Mouse (Mus musculus) ES-Bruce4 (cell line): ENCODE measurements around the gene Alox5.

ENCODE experiments used
- CTCF ChIP-seq: IDR thresholded peaks from one replicate; pipeline ENCODE4 v1.8.1; 2011; ENCODE audit warnings: low read depth, low read length
- POLR2A ChIP-seq: IDR thresholded peaks from one replicate; pipeline ENCODE4 v1.8.1; 2011; ENCODE audit warnings: low read length; ENCODE audit not compliant: insufficient read depth

DNA sequence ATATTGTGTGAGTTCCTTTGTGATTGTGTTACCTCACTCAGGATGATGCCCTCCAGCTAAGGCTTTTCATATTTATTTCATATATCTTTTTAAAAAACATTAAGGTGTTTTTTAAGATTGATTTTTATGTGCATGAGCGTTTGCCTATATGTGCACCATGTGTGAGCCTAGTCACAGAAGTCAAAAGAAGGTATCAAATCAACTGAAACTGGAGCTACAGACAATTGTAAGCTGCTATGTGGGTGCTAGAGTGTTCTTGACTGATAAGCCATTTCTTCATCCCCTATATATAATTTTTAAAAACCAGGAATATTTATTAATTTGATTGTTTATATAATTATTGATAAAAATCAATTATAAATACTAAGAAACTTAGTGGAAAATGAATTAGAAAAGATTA lies 72.9 kb downstream of the Alox5 start:
- TF ChIP-seq CTCF (no peak), POLR2A (no peak)
